Mouse (Mus musculus): ENCODE measurements around the gene Hist2h3c2. TPM values are rescaled to one million over a fixed set of nuclear protein-coding genes. Genes with fewer than 3 reads are reported as not detected.

Gene Hist2h3c2
- polyA plus RNA-seq, 1 experiment from 2014 or later: 2.4 TPM

Small RNAs within 50 kb of the gene (microRNA-seq; reads per million reads assigned to microRNA genes)
- gene Gm44492: not detected
- not detected for gene Gm47311
- not detected for gene Gm47313

Other genes starting within 250 kb of the Hist2h3c2 start
- 71.4 and 74.9 TPM in 2 replicates for gene Plekho1, start 243.1 kb downstream of the Hist2h3c2 start, polyA plus RNA-seq (2015; fragmentation: Nextera tagmentation; extraction: Ambion mirVana)
- gene Vps45, start 180.7 kb downstream of the Hist2h3c2 start, polyA plus RNA-seq (2015; fragmentation: Nextera tagmentation; extraction: Ambion mirVana): 55.3 and 57.4 TPM in 2 replicates
- gene Otud7b, start 134.6 kb downstream of the Hist2h3c2 start, polyA plus RNA-seq (2015; fragmentation: Nextera tagmentation; extraction: Ambion mirVana): 8.8 and 9.3 TPM in 2 replicates
- gene Mtmr11, start 77.1 kb downstream of the Hist2h3c2 start, polyA plus RNA-seq (2015; fragmentation: Nextera tagmentation; extraction: Ambion mirVana): 7.8 and 11.5 TPM in 2 replicates
- gene Sf3b4, start 66.8 kb downstream of the Hist2h3c2 start, polyA plus RNA-seq (2015; fragmentation: Nextera tagmentation; extraction: Ambion mirVana): 155 and 157 TPM in 2 replicates
- 70.3 and 87.3 TPM in 2 replicates for gene Sv2a, start 58.0 kb downstream of the Hist2h3c2 start, polyA plus RNA-seq (2015; fragmentation: Nextera tagmentation; extraction: Ambion mirVana)
- gene Bola1, start 19.4 kb downstream of the Hist2h3c2 start, polyA plus RNA-seq (2015; fragmentation: Nextera tagmentation; extraction: Ambion mirVana): 64.1 and 64.3 TPM in 2 replicates
- not detected in 2 replicates for gene Hist2h2ab, start 19.3 kb downstream of the Hist2h3c2 start, polyA plus RNA-seq (2015; fragmentation: Nextera tagmentation; extraction: Ambion mirVana)
- gene Hist2h2ac, start 18.2 kb downstream of the Hist2h3c2 start, polyA plus RNA-seq (2015; fragmentation: Nextera tagmentation; extraction: Ambion mirVana): 2.1 and 3.3 TPM in 2 replicates
- gene Hist2h2be, start 18.0 kb downstream of the Hist2h3c2 start, polyA plus RNA-seq (2015; fragmentation: Nextera tagmentation; extraction: Ambion mirVana): 8.6 and 10.8 TPM in 2 replicates
- 33.3 and 43.5 TPM in 2 replicates for gene Hist2h2aa2, start 1.1 kb upstream of the Hist2h3c2 start, polyA plus RNA-seq (2015; fragmentation: Nextera tagmentation; extraction: Ambion mirVana)
- 20.6 and 26.5 TPM in 2 replicates for gene Hist2h2aa1, start 6.4 kb upstream of the Hist2h3c2 start, polyA plus RNA-seq (2015; fragmentation: Nextera tagmentation; extraction: Ambion mirVana)
- 2.0 TPM in 1 of 2 replicates, not detected in the other for gene Hist2h3c1, start 7.6 kb upstream of the Hist2h3c2 start, polyA plus RNA-seq (2015; fragmentation: Nextera tagmentation; extraction: Ambion mirVana)
- 8.4 and 8.9 TPM in 2 replicates for gene Hist2h4, start 24.2 kb upstream of the Hist2h3c2 start, polyA plus RNA-seq (2015; fragmentation: Nextera tagmentation; extraction: Ambion mirVana)
- gene Hist2h3b, start 29.5 kb upstream of the Hist2h3c2 start, polyA plus RNA-seq (2015; fragmentation: Nextera tagmentation; extraction: Ambion mirVana): 23.1 and 24.7 TPM in 2 replicates
- gene Hist2h2bb, start 30.6 kb upstream of the Hist2h3c2 start, polyA plus RNA-seq (2015; fragmentation: Nextera tagmentation; extraction: Ambion mirVana): 3.2 and 4.6 TPM in 2 replicates
- 0.92 and 0.99 TPM in 2 replicates for gene Fcgr1, start 54.8 kb upstream of the Hist2h3c2 start, polyA plus RNA-seq (2015; fragmentation: Nextera tagmentation; extraction: Ambion mirVana)
- gene BC107364, start 213.2 kb upstream of the Hist2h3c2 start, polyA plus RNA-seq (2015; fragmentation: Nextera tagmentation; extraction: Ambion mirVana): not detected in 2 replicates